10 mouse cellular contexts compared by ENCODE assay signal in the genomic region with DNA sequence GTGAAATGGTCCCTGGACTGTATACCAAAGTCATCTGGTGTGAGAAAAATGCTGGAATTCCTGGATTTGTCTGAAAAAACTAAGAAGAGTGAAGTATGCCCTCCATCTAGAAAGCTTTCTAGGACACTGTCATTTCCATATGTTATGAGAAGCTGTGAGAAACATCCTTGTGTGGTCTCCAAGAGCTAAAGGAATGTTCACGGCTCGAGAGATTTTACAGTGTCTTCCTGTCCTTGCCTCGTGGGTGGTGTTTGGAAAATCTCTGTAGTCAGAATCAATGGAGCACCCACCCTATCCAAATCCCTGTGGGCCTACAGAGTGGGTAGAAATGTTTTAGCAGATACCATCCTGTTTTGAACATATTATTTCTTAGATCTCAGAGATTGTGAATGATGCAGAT.
"Had no signal": no experiment of that assay in that cellular context is flagged by ENCODE, and none has a peak within 500 bp of the region (broad histone marks: within the 10 kb centered on the region; RNA-seq: fewer than 3 reads in every experiment).

No protein-coding gene starts in this region.

- DNase-seq: kidney, adult 11 months; kidney, adult 8-10 months; kidney, postnatal 10 days; kidney, postnatal 4 days; liver, embryonic 13.5 days; lung, adult 2 months; lung, postnatal 36 days; thymus, adult 2 months; thymus, postnatal 14 days; thymus, postnatal 4 days had no signal
